Mouse (Mus musculus): ENCODE data around the gene Rin3.

Gene Rin3

GRCm38 (mm10) chr12:102280867-102281503, 1.9 kb upstream of the Rin3 start:
- peak in 1 of 2 experiments; percentile 13 for DNase-seq

GRCm38 (mm10) chr12:102282126-102282525, 722 bp upstream of the Rin3 start:
- DNase-seq: no peak

GRCm38 (mm10) chr12:102283483-102284266, 827 bp downstream of the Rin3 start:
- peak; percentile 90 for DNase-seq

- DNase-seq: no peak
These were observed 1.4 kb downstream of the Rin3 start for GRCm38 (mm10) chr12:102284267-102284610.

GRCm38 (mm10) chr12:102284618-102285159, 1.8 kb downstream of the Rin3 start:
- peak in 1 of 2 experiments; percentile 35 for DNase-seq

- DNase-seq: peak in 1 of 2 experiments; percentile 36
These were observed 2.5 kb downstream of the Rin3 start for GRCm38 (mm10) chr12:102285318-102285717.

- DNase-seq: peak in 1 of 2 experiments; percentile 51
These were observed 2.9 kb downstream of the Rin3 start for GRCm38 (mm10) chr12:102285779-102286178.

- DNase-seq: peak; percentile 80 to 81
These were observed 4.0 kb downstream of the Rin3 start for GRCm38 (mm10) chr12:102286681-102287414.

GRCm38 (mm10) chr12:102287904-102288602, 5.2 kb downstream of the Rin3 start:
- peak in 1 of 2 experiments; percentile 38 for DNase-seq

- peak in 1 of 2 experiments; percentile 19 for DNase-seq
These were observed 6.0 kb downstream of the Rin3 start for GRCm38 (mm10) chr12:102288846-102289245.

- no peak for DNase-seq
These were observed 6.7 kb downstream of the Rin3 start for GRCm38 (mm10) chr12:102289568-102289967.

- DNase-seq: no peak
These were observed 7.8 kb downstream of the Rin3 start for GRCm38 (mm10) chr12:102290662-102291061.

- peak in 1 of 2 experiments; percentile 40 for DNase-seq
These were observed 8.8 kb downstream of the Rin3 start for GRCm38 (mm10) chr12:102291686-102292085.

GRCm38 (mm10) chr12:102292501-102293215, 9.8 kb downstream of the Rin3 start:
- peak in 1 of 2 experiments; percentile 18 for DNase-seq

GRCm38 (mm10) chr12:102294634-102295033, 11.8 kb downstream of the Rin3 start:
- DNase-seq: peak in 1 of 2 experiments; percentile 21

- DNase-seq: peak in 1 of 2 experiments; percentile 34
These were observed 12.4 kb downstream of the Rin3 start for GRCm38 (mm10) chr12:102295230-102295629.

- DNase-seq: peak in 1 of 2 experiments; percentile 24
These were observed 12.8 kb downstream of the Rin3 start for GRCm38 (mm10) chr12:102295662-102296061.

- DNase-seq: peak in 1 of 2 experiments; percentile 16
These were observed 13.5 kb downstream of the Rin3 start for GRCm38 (mm10) chr12:102296361-102296760.

- DNase-seq: peak in 1 of 2 experiments; percentile 11
These were observed 14.1 kb downstream of the Rin3 start for GRCm38 (mm10) chr12:102296967-102297366.

GRCm38 (mm10) chr12:102299209-102299608, 16.4 kb downstream of the Rin3 start:
- peak in 1 of 2 experiments; percentile 4 for DNase-seq

- DNase-seq: no peak
These were observed 18.7 kb downstream of the Rin3 start for GRCm38 (mm10) chr12:102301585-102301984.

- DNase-seq: peak; percentile 51 to 74
These were observed 19.5 kb downstream of the Rin3 start for GRCm38 (mm10) chr12:102302322-102302721.

All from kidney, postnatal 25 days (tissue).